Mouse (Mus musculus) liver, embryonic 14.5 days (tissue): ENCODE data around the gene Psma5. TPM values are rescaled to one million over a fixed set of nuclear protein-coding genes. Genes with fewer than 3 reads are reported as not detected.

Source experiments
- ATAC-seq: fragments of 200-750 bp; cut with Nextera tagmentation; 2 replicates; pipeline ENCODE4 v1.8.0; 2017; ENCODE audit warnings: moderate number of reproducible peaks, mild to moderate bottlenecking, moderate library complexity; ENCODE audit not compliant: insufficient read depth
- DNase-seq, 3 experiments: peaks; one replicate each; pipeline ENCODE4 v3.0.0-alpha.2; 2012 to 2013; ENCODE audit warnings: low read depth in 3 of 3, low spot score in 3 of 3
- H3K27ac ChIP-seq: fragments of 300-500 bp; sonication (generic); 2 replicates; pipeline ENCODE4 v1.5.1; 2014; ENCODE audit warnings: moderate library complexity, mild to moderate bottlenecking, control low read depth, inconsistent platforms
- H3K27me3 ChIP-seq: fragments of 300-500 bp; sonication (generic); 2 replicates; pipeline ENCODE4 v1.6.1; 2014; ENCODE audit warnings: mild to moderate bottlenecking, low read length, moderate library complexity; ENCODE audit not compliant: control insufficient read depth, insufficient read depth
- H3K36me3 ChIP-seq: fragments of 300-500 bp; sonication (generic); replicated peaks from 2 replicates; pipeline ENCODE4 v1.6.1; 2014; ENCODE audit warnings: low read depth; ENCODE audit not compliant: control insufficient read depth, insufficient read depth
- H3K4me1 ChIP-seq, 2 experiments: fragments of 200-500 bp in 1 of 2; fragments of 300-500 bp in 1 of 2; sonication (generic) in 1 of 2; replicated peaks; 2 replicates each; pipeline ENCODE4 v1.6.1; 2012 to 2014; ENCODE audit warnings: antibody characterized with exemption in 1 of 2, inconsistent platforms in 1 of 2, low read length in 1 of 2; ENCODE audit not compliant: control insufficient read depth in 2 of 2, insufficient read depth in 2 of 2
- H3K4me2 ChIP-seq: fragments of 300-500 bp; sonication (generic); 2 replicates; pipeline ENCODE4 v1.6.1; 2014; ENCODE audit warnings: low read depth, mild to moderate bottlenecking, control low read depth, moderate library complexity
- H3K4me3 ChIP-seq, 2 experiments: fragments of 200-500 bp in 1 of 2; fragments of 300-500 bp in 1 of 2; sonication (generic) in 1 of 2; 2 replicates each; pipeline ENCODE4 v1.5.1; 2012 to 2014; ENCODE audit warnings: low read depth in 2 of 2, low read length in 2 of 2, mild to moderate bottlenecking in 2 of 2, control low read depth in 1 of 2, inconsistent platforms in 1 of 2, moderate library complexity in 1 of 2; ENCODE audit not compliant: insufficient read depth in 1 of 2
- H3K9ac ChIP-seq: fragments of 300-500 bp; sonication (generic); replicated peaks from 2 replicates; pipeline ENCODE4 v1.6.1; 2014; ENCODE audit warnings: mild to moderate bottlenecking, control low read depth, moderate library complexity
- H3K9me3 ChIP-seq: fragments of 300-500 bp; sonication (generic); 2 replicates; pipeline ENCODE4 v1.6.1; 2016; ENCODE audit warnings: low read length, mixed read lengths; ENCODE audit not compliant: control insufficient read depth
- CTCF ChIP-seq: IDR thresholded peaks from 2 replicates; pipeline ENCODE4 v1.5.1; 2016; ENCODE audit warnings: antibody characterized with exemption, low read depth, control low read depth
- EP300 ChIP-seq: IDR thresholded peaks from 2 replicates; pipeline ENCODE4 v1.6.1; 2016; ENCODE audit warnings: antibody characterized with exemption, low read depth
- WGBS: fragments of 180-500 bp; shearing (Covaris S2); extraction: QIAGEN DNeasy Blood & Tissue Kit; methylation state at CpG from one replicate; pipeline ENCODE4 v1.1.7; 2014; ENCODE audit not compliant: insufficient replicate concordance; 5-methylcytosine and 5-hydroxymethylcytosine counted together
- polyA plus RNA-seq, 2 experiments: library from polyadenylated mRNA; depleted of rRNA in 1 of 2; stranded (reverse) in 1 of 2; unstranded in 1 of 2; fragments of >200 nt; fragmentation: Nextera tagmentation in 1 of 2; extraction: Ambion mirVana in 1 of 2; gene quantifications; 2 replicates each; pipeline versions ENCODE4 v1.2.1 to v1.2.3; 2012 to 2014

The Psma5 gene
- polyA plus RNA-seq, 2 experiments, result 93.8 to 192 TPM

- Histone ChIP-seq H3K36me3 (no peaks in the 10 kb centered on the region), H3K9me3 (no peaks in the 10 kb centered on the region), H3K27me3 (no peaks in the 10 kb centered on the region), H3K4me3 (no peak overlapping the region), H3K9ac (no peak overlapping the region), H3K4me1 (peaks cover 0 to 3% of the 10 kb centered on the region in 2 experiments; a peak in 2 of 4 replicates), H3K4me2 (no peak overlapping the region), H3K27ac (no peak overlapping the region)
- TF ChIP-seq EP300, result no peak
- TF ChIP-seq CTCF, result no peak
- 73% methylated on average over 6 of the region's 6 CpGs for WGBS
- DNase-seq, result no peak
- ATAC-seq, result no peak
Measured at GRCm38 (mm10) chr3:108307485-108307884, 50.8 kb downstream of the Psma5 start.

GRCm38 (mm10) chr3:108310921-108311341 lies 54.2 kb downstream of the Psma5 start:
- no peak for DNase-seq
- TF ChIP-seq EP300, result no peak
- no peak for TF ChIP-seq CTCF

GRCm38 (mm10) chr3:108311688-108312087 lies 55.0 kb downstream of the Psma5 start:
- DNase-seq (no peak), ATAC-seq (no peak)
- H3K27me3 ChIP-seq, result no peaks in the 10 kb centered on the region
- 59% methylated on average over 4 of the region's 4 CpGs for whole genome bisulfite sequencing
- no peaks in the 10 kb centered on the region for H3K36me3 ChIP-seq
- no peak overlapping the region for H3K27ac ChIP-seq
- no peaks in the 10 kb centered on the region for H3K9me3 ChIP-seq
- H3K4me1 ChIP-seq, result no peaks in the 10 kb centered on the region
- no peak overlapping the region for H3K4me3 ChIP-seq
- no peak overlapping the region for H3K4me2 ChIP-seq
- H3K9ac ChIP-seq, result no peak overlapping the region
- TF ChIP-seq CTCF, result no peak
- TF ChIP-seq EP300, result no peak

More at GRCm38 (mm10) chr3:108310921-108311341, 54.2 kb downstream of the Psma5 start:
- Histone ChIP-seq H3K27me3 (no peaks in the 10 kb centered on the region), H3K4me2 (no peak overlapping the region), H3K27ac (no peak overlapping the region), H3K4me1 (peaks cover 0 to 3% of the 10 kb centered on the region in 2 experiments; a peak in 1 of 4 replicates), H3K36me3 (no peaks in the 10 kb centered on the region), H3K9ac (no peak overlapping the region), H3K4me3 (no peak overlapping the region), H3K9me3 (no peaks in the 10 kb centered on the region)
- no peak for ATAC-seq

- Histone ChIP-seq H3K9ac (no peak overlapping the region), H3K4me2 (no peak overlapping the region), H3K4me3 (no peak overlapping the region), H3K27me3 (no peaks in the 10 kb centered on the region), H3K27ac (no peak overlapping the region), H3K9me3 (no peaks in the 10 kb centered on the region), H3K36me3 (no peaks in the 10 kb centered on the region), H3K4me1 (no peaks in the 10 kb centered on the region)
- no peak for ATAC-seq
- DNase-seq, result no peak
- TF ChIP-seq CTCF, result no peak
- TF ChIP-seq EP300, result no peak
Measured at GRCm38 (mm10) chr3:108312414-108312813, 55.7 kb downstream of the Psma5 start.

- Histone ChIP-seq H3K4me3 (no peak overlapping the region), H3K9me3 (no peaks in the 10 kb centered on the region), H3K4me1 (no peaks in the 10 kb centered on the region), H3K27me3 (no peaks in the 10 kb centered on the region), H3K4me2 (no peak overlapping the region), H3K27ac (no peak overlapping the region), H3K36me3 (no peaks in the 10 kb centered on the region), H3K9ac (no peak overlapping the region)
- ATAC-seq (no peak), DNase-seq (no peak)
- 82% methylated on average over 4 of the region's 4 CpGs for WGBS
- TF ChIP-seq CTCF, result no peak
Measured at GRCm38 (mm10) chr3:108313138-108313537, 56.4 kb downstream of the Psma5 start.
